ENCODE assay signal across 10 mouse cellular contexts in the genomic region with DNA sequence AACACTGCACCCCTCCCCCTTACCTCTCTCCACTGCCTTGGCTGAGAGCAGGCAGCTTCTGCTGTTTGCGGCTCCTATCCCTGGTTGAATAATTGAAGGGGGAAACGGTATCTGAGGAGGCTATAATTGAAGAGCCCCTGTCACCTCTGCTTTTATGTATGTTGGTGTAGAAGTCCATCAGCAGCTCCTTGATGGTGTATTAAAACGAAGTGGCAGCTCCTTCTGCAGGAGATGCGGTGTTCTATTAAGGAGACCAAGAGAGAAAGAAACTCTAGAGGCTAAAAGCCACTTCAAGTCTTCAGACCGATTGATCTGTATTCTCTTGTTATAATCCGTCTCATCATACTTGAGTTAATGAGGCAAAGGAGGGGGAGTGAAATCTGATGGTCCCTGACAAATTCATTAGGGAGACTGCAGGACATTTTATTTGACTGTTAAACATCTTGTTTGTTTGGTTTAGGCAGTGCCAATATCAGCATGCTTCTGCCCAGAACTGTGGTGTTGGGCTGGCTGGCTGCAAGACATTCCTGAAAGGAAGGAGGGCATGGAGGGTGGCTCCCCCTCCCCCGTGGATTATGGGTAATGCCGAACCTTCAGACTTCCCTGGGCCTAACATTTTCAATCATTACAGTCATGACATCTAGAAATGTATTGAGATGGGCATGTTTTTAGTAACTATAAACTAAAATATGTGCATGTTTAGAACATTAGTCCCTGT. TPM values are rescaled to one million over a fixed set of nuclear protein-coding genes. Genes with fewer than 3 reads are reported as not detected.
A peak's percentile ranks its signal among the peaks of the same experiment; 100 is the strongest.
DNase-seq lines count a peak whose midpoint lies in the region; ATAC-seq and TF ChIP-seq lines count a peak whose summit lies in the region.
"Had no signal": no experiment of that assay in that cellular context is flagged by ENCODE, and none has a peak within 500 bp of the region (broad histone marks: within the 10 kb centered on the region; RNA-seq: fewer than 3 reads in every experiment).

No protein-coding gene starts in this region.

- peak; percentile 32 to 44 for DNase-seq in cerebellum, postnatal 10 days
- DNase-seq in cerebellum, postnatal 36 days, result no peak
- peak; percentile 67 for DNase-seq in embryo, embryonic 10.5 days (ENCODE audit: low spot score)
- DNase-seq in hindbrain, postnatal 0 days (ENCODE audit: low spot score), result no peak
- no peak for DNase-seq in urinary bladder, adult 2 months (ENCODE audit: low spot score)
- no peak for DNase-seq in gastrocnemius, postnatal 25 days
- DNase-seq in lung, postnatal 4 days, result no peak
- DNase-seq: liver, postnatal 0 days had no signal

- peak overlapping the region; percentile 29; the same call in 1 of the 2 replicates for H3K4me3 ChIP-seq in hindbrain, postnatal 0 days (ENCODE audit: low read length)
- no peak overlapping the region for H3K4me3 ChIP-seq in midbrain, embryonic 16.5 days (ENCODE audit: low read depth, low read length)

- 29% methylated on average over 8 of the region's 8 CpGs for WGBS in hindbrain, postnatal 0 days
- WGBS in midbrain, embryonic 16.5 days, result 12% methylated on average over 8 of the region's 8 CpGs

- no peaks in the 10 kb centered on the region for H3K36me3 ChIP-seq in hindbrain, postnatal 0 days (ENCODE audit: insufficient read depth, low read length)
- no peaks in the 10 kb centered on the region for H3K36me3 ChIP-seq in midbrain, embryonic 16.5 days (ENCODE audit: control insufficient read depth, insufficient read depth, low read length)

- H3K4me1 ChIP-seq in hindbrain, postnatal 0 days (ENCODE audit: insufficient read depth, low read length), result 0 out of 2 replicates have a peak, but pooled peaks cover 3% of the 10 kb centered on the region
- peaks cover 4% of the 10 kb centered on the region; the same call in 1 of the 2 replicates for H3K4me1 ChIP-seq in midbrain, embryonic 16.5 days (ENCODE audit: control insufficient read depth, insufficient read depth, low read length)

- peaks cover 5% of the 10 kb centered on the region; the same call in 1 of the 2 replicates for H3K27me3 ChIP-seq in hindbrain, postnatal 0 days (ENCODE audit: insufficient read depth, low read length)
- peaks cover 8% of the 10 kb centered on the region for H3K27me3 ChIP-seq in midbrain, embryonic 16.5 days (ENCODE audit: control insufficient read depth, insufficient read depth, low read depth, low read length)

- no peaks in the 10 kb centered on the region for H3K9me3 ChIP-seq in hindbrain, postnatal 0 days (ENCODE audit: low read length)
- no peaks in the 10 kb centered on the region for H3K9me3 ChIP-seq in midbrain, embryonic 16.5 days (replicated peaks; ENCODE audit: control insufficient read depth, low read length, poor library complexity, severe bottlenecking)

- ATAC-seq in hindbrain, postnatal 0 days, result no peak
- ATAC-seq in midbrain, embryonic 16.5 days, result 0 out of 2 replicates have a peak, but pooled peaks have one; percentile 26
- ATAC-seq: liver, postnatal 0 days had no signal

- no peak for TF ChIP-seq CTCF in hindbrain, postnatal 0 days (IDR thresholded peaks at IDR 0.05; ENCODE audit: low read depth)

- peak overlapping the region; percentile 65 for H3K27ac ChIP-seq in hindbrain, postnatal 0 days
- H3K27ac ChIP-seq in midbrain, embryonic 16.5 days (ENCODE audit: low read length), result peak overlapping the region; percentile 79

- H3K4me2 ChIP-seq in hindbrain, postnatal 0 days (ENCODE audit: low read depth, low read length), result peak overlapping the region; percentile 56
- peak overlapping the region; percentile 48 for H3K4me2 ChIP-seq in midbrain, embryonic 16.5 days (ENCODE audit: low read length)

- peak overlapping the region; percentile 17; the same call in 1 of the 2 replicates for H3K9ac ChIP-seq in hindbrain, postnatal 0 days (replicated peaks; ENCODE audit: low read length)
- no peak overlapping the region for H3K9ac ChIP-seq in midbrain, embryonic 16.5 days (ENCODE audit: low read depth, low read length)
- H3K9ac ChIP-seq: liver, postnatal 0 days had no signal

RNA-seq across cellular contexts. Expression of a gene that starts 2.7 kb away (rescaled TPM):
- 92.9 and 93.4 TPM in 2 replicates for total RNA-seq in hindbrain, postnatal 0 days (2014; rRNA removed)
- 98.1 and 112 TPM in 2 replicates for polyA plus RNA-seq in hindbrain, postnatal 0 days (2015; fragmentation: Nextera tagmentation; extraction: Ambion mirVana)
- 53.9 and 67.8 TPM in 2 replicates for polyA plus RNA-seq in midbrain, embryonic 16.5 days (2015; fragmentation: Nextera tagmentation; extraction: Ambion mirVana)
- polyA plus RNA-seq in urinary bladder, adult 2 months (2012; rRNA removed), result 1.7 and 2.0 TPM in 2 replicates
- under 1 TPM; 0.20 to 0.86 TPM for total RNA-seq in gastrocnemius, postnatal 25 days (2021)
- polyA plus RNA-seq: spleen, adult 2 months had no signal

Comparison
In these comparisons a context has a peak if more than half of its experiments do, and no peak if none do; other contexts are left out.
1. DNase-seq: peak in cerebellum, postnatal 10 days (2 of 2) and embryo, embryonic 10.5 days (single experiment); none in cerebellum, postnatal 36 days (0 of 2), hindbrain, postnatal 0 days (single experiment), urinary bladder, adult 2 months (single experiment), gastrocnemius, postnatal 25 days (single experiment) and lung, postnatal 4 days (0 of 2).
2. RNA of a gene that starts 2.7 kb away (polyA plus RNA-seq): 98.1 to 112 TPM in hindbrain, postnatal 0 days and 53.9 to 67.8 TPM in midbrain, embryonic 16.5 days; 1.7 to 2.0 TPM in urinary bladder, adult 2 months; every median in the first group is over 10 times any median in the second.